Mouse (Mus musculus): Measurements from ENCODE around the gene Fkbp1a.

Fkbp1a gene

GRCm38 (mm10) chr2:151609974-151610373 is 67.7 kb downstream of the Fkbp1a start:
- no peak for DNase-seq (ENCODE audit: low spot score)
